Mouse (Mus musculus): ENCODE results near the gene Antxr1.

Gene Antxr1

GRCm38 (mm10) chr6:87183159-87183558 is 152.5 kb downstream of the Antxr1 start:
- DNase-seq, result no peak

- no peak for DNase-seq
Measured at GRCm38 (mm10) chr6:87182736-87183135, 152.9 kb downstream of the Antxr1 start.

- no peak for DNase-seq
Measured at GRCm38 (mm10) chr6:87171461-87171860, 164.2 kb downstream of the Antxr1 start.

DNA sequence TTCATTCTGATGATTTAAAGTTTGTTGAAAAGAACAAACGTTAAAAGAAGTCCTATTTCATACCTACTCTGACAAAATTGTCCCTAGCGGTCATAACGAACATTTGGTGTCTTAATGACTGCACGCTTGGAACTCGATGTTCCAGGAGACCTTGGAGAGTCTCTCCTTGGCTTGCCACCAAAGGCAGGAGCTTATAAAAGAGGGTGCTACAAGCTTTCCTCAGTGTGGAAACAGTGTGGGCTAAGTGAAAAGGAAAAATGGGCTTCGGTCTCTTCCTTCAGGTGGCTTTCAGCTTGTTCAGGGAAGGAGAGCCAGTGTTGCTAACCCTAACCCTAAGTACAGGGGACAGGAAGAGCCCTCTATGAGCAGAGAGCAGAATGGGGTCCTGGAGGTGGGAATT is 164.7 kb downstream of the Antxr1 start:
- no peak for DNase-seq

DNA sequence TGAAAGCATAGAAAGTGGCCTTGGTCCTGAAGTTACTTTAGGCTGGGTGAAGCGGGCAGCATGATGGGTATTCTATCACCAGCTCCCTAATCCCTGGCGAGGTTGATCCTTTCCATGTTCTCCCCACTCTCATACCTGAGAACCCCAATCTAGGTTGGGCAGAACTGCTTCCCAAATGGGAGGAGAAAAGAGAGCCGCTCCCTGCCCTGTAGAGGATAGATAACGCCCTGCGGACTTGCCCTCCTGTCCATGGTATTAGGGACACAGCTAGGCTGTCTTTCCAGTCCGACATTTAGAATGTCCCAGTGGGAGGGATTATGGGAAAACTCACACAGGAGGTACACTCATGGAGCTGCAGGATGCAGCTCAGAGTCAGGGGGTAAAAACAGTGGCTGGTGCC is 165.3 kb downstream of the Antxr1 start:
- DNase-seq, result no peak

- no peak for DNase-seq
Measured at GRCm38 (mm10) chr6:87168021-87168420, 167.6 kb downstream of the Antxr1 start.

DNA sequence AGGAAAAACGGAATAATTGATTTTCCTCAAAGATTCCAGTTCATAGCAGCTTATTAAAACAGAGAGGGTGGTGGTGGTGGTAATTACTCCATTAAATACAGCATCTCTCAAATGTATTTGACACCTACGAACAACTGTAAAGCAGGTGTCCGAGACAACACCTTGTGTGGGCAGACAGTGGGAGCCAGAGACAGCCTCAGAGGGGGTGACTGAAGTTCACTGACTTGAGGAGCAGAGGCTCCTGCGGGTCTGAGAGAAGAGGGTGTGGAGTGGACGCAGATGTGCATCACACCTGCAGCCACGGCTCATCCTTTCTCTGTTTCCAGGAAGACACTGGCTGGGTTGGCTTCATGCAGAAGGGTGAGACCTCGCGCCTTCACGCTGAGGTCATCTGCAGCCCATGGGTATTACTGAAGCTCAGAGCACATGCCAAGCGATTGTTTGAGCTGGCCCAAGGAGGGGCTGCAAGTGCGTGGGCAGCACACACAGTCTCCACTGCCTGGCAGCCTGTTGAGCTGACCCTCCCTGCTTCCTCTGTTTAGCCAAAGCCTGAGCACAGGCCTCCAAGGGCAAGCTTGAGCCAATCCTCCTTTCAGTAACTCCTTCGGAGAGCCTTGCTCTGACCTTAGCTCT is 168.8 kb downstream of the Antxr1 start:
- no peak for DNase-seq

DNA sequence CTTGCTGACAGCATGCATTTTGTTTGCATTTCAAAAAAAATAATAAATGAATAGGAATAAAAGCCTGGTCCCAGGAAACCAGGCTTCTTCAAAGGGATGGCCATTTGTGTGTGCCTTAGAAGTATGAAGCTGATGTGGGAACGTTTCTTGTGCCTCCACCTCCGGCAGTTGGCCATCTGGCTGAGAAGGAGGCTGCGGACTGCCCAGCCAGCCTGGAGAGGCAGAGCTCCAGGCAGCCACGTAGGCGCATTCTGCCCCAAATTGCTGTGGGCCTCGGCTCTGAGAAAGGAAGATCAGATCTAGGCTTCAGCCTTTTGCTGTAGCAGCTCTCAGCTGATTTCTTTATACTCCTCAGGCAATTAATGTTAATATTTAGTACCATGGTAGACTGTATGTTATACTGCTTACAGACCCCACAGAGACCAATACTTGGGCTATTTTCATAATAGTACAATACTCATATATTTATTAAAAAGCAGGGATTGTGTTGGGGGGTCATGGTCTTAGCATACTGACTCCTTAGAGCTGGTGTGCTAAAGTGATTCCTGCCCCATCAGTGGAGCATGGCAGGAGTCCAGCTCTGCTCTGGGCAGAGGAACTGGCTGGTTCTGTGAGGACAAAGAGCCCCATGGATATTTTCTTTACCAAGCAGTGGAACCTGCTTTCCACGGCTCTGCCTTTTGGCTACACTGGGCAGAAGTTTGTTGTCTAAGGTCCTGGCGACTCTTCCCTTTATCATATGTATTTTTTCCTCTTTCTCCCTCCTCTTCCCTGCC is 169.9 kb downstream of the Antxr1 start:
- no peak for DNase-seq

DNA sequence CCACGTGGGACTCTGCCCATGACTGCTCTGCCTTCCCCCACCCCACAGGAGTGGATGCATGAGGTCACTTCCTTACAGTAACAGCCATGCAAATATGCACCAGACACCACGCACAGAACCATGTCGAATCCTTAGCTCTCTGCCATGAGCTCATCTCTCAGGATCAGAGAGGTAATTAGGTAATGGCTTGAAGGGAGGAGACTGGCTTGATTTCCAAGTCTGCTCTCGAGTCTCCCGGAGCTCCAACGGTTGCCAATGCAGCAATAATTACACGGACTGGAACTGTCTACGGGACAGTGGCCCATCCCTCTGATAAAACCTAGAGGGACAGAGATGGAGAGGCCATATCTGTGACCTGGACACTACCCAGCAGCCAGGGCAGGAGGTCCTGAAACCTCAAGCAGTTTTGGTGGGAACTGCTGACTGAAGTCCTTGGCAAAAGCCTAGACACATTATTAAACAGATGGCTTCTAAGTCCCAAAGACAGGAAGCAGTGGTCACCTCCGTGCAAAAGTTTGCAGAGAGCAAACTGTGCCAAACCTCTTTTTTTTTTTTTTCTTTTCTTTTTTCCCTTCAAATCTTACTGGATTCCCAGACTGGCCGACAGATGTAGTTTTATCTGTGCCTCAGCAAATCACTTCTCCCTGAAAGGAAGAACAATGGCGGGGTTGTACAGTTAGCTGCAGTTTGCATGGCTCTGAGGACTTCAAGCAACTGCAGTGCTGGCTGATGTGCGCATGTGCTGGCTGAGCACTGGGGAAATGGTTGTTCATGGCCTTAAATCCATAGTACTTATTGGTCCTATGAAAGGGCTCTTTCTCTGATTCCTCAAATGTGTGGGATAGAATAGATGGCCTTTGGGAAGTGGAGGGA is 174.0 kb downstream of the Antxr1 start:
- DNase-seq, result peak; percentile 43 to 52

- DNase-seq, result no peak
Measured at GRCm38 (mm10) chr6:87160196-87160595, 175.4 kb downstream of the Antxr1 start.

GRCm38 (mm10) chr6:87158062-87158623 is 177.5 kb downstream of the Antxr1 start:
- no peak for DNase-seq

DNA sequence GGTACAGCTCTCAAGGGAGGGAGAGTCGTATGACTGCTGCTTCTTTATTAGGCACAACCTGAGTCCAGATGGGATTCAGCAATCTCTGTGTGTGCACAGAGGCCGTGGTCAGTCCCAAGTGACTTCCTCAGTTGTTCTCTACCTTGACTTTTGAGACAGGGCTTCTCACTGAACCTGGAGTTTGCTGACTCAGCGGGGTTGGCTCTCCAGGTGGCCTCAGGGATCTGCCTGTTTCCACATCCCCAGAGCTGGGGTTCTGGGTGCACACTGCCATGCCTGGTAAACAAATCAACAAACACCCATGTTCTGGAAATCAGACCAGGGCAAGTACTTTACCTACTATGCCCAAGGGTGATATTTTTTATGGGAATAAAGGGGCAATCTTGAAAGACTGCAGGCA is 181.8 kb downstream of the Antxr1 start:
- DNase-seq, result no peak

- DNase-seq, result no peak
Measured at GRCm38 (mm10) chr6:87153231-87153580, 182.4 kb downstream of the Antxr1 start.

- peak; percentile 87 for DNase-seq
Measured at GRCm38 (mm10) chr6:87152461-87153230, 183.0 kb downstream of the Antxr1 start.

DNA sequence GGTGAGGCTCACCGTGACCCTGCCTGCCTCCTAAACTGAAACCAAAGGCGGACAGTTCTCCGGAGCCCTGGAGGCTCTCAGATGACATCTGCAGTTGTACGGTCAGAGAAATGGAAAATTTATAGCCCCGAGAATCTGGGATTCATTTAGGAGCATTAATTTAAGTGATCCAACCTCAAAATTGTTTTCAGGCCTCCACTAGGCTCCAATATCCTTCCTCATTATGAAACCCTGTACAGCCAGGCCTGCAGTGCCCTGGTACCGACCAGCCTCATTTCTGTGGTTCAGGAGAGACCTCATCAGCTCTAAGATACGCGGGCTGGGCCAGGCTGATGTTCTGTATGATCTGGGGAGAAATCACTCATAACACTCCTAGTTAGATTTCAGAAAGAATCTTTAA is 184.2 kb downstream of the Antxr1 start:
- no peak for DNase-seq

- DNase-seq, result no peak
Measured at GRCm38 (mm10) chr6:87150471-87150870, 185.2 kb downstream of the Antxr1 start.

- no peak for DNase-seq
Measured at GRCm38 (mm10) chr6:87147921-87148320, 187.7 kb downstream of the Antxr1 start.

DNA sequence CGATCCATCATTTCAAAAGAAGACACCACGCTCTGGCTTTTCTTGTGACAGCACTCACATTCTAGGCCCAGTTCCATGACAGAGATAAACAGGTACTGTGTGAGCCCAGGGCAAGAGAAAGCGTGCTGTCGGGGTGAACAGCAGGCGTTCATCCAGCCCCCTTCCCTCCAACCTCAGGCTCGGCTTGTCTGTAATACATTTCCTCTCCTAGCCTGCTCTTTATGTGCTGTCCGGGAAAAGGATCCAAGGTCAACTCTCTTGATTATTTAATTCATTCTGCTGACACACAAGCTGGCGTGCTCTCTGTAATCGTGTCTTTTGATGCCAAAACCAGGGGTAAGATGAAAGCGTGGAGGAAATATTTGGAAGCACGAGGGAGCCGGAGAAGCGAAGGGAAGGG is 192.0 kb downstream of the Antxr1 start:
- DNase-seq, result no peak

DNA sequence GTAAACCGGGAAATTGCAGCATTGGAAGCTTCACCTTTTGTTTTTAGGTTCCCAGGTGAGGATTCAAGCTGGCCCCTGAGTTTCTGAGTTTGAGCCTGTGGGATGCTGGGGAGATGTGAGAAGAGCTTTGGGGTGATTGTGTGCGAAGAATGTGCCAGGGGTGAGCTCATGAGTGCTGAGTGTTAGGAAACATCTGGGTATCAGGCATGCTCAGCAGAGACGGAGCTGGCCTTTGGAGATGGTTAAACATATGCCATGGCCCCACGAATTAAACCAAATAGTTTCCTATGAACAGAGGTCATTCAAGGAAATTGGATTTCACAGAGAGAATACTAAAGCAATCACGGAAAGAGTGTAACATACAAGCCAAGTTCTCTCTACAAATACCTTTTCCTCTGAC is 193.4 kb downstream of the Antxr1 start:
- no peak for DNase-seq

- DNase-seq, result no peak
Measured at GRCm38 (mm10) chr6:87139796-87140553, 195.6 kb downstream of the Antxr1 start.

- no peak for DNase-seq
Measured at GRCm38 (mm10) chr6:87138479-87138878, 197.1 kb downstream of the Antxr1 start.

All from B cell, adult 2 months (primary cell).